Mouse (Mus musculus) limb, embryonic 10.5 days (tissue): Measurements from ENCODE around the gene Epn2. TPM values are rescaled to one million over a fixed set of nuclear protein-coding genes. Genes with fewer than 3 reads are reported as not detected.

Experiments used
- DNase-seq: peaks from one replicate; pipeline ENCODE4 v3.0.0-alpha.2; 2017; ENCODE audit warnings: low spot score
- H3K27ac ChIP-seq: fragments of 300-500 bp; sonication (generic); 2 replicates; pipeline ENCODE4 v1.5.1; 2016; ENCODE audit warnings: mild to moderate bottlenecking
- H3K27me3 ChIP-seq: fragments of 300-500 bp; sonication (generic); 2 replicates; pipeline ENCODE4 v1.6.1; 2016; ENCODE audit warnings: low read depth, mild to moderate bottlenecking; ENCODE audit not compliant: poor library complexity, severe bottlenecking
- H3K36me3 ChIP-seq: fragments of 300-500 bp; sonication (generic); 2 replicates; pipeline ENCODE4 v1.6.1; 2016; ENCODE audit warnings: mild to moderate bottlenecking, moderate library complexity
- H3K4me1 ChIP-seq: fragments of 300-500 bp; sonication (generic); 2 replicates; pipeline ENCODE4 v1.6.1; 2016
- H3K4me3 ChIP-seq: fragments of 300-500 bp; sonication (generic); 2 replicates; pipeline ENCODE4 v1.5.1; 2016; ENCODE audit warnings: mild to moderate bottlenecking, moderate library complexity
- H3K9me3 ChIP-seq: fragments of 300-500 bp; sonication (generic); replicated peaks from 2 replicates; pipeline ENCODE4 v1.6.1; 2016; ENCODE audit warnings: mild to moderate bottlenecking
- WGBS: fragments of 180-500 bp; shearing (Covaris S2); methylation state at CpG from one replicate; pipeline ENCODE4 v1.1.7; 2016; 5-methylcytosine and 5-hydroxymethylcytosine counted together
- polyA plus RNA-seq: library from polyadenylated mRNA; unstranded; fragments of >200 nt; fragmentation: Nextera tagmentation; extraction: Ambion mirVana; gene quantifications from 2 replicates; pipeline ENCODE4 v1.2.1, GENCODE M21; 2016

Gene Epn2
- polyA plus RNA-seq, 1 experiment from 2014 or later: 24.1 TPM

GRCm38 (mm10) chr11:61478788-61479187 lies 100.7 kb downstream of the Epn2 start:
- WGBS: 86% methylated on average over 4 of the region's 4 CpGs
- Histone ChIP-seq H3K4me3 (no peak overlapping the region), H3K27ac (0 out of 2 replicates have a peak overlapping the region, but pooled peaks have one; percentile 27), H3K9me3 (no peaks in the 10 kb centered on the region), H3K4me1 (peaks cover 37% of the 10 kb centered on the region), H3K36me3 (no peaks in the 10 kb centered on the region), H3K27me3 (no peaks in the 10 kb centered on the region)
- DNase-seq: no peak

- Histone ChIP-seq H3K27me3 (no peaks in the 10 kb centered on the region), H3K36me3 (no peaks in the 10 kb centered on the region), H3K4me1 (peaks cover 28% of the 10 kb centered on the region), H3K4me3 (no peak overlapping the region), H3K27ac (peak overlapping the region; percentile 21; the same call in 1 of the 2 replicates), H3K9me3 (no peaks in the 10 kb centered on the region)
- DNase-seq: no peak
- WGBS: 73% methylated on average over 17 of the region's 17 CpGs
Measured at GRCm38 (mm10) chr11:61477566-61478508, 101.7 kb downstream of the Epn2 start.

GRCm38 (mm10) chr11:61476786-61477382 lies 102.6 kb downstream of the Epn2 start:
- Histone ChIP-seq H3K27ac (peak overlapping the region; percentile 7; the same call in 1 of the 2 replicates), H3K4me3 (no peak overlapping the region; the same call in 1 of the 2 replicates), H3K4me1 (peaks cover 25% of the 10 kb centered on the region), H3K27me3 (no peaks in the 10 kb centered on the region), H3K9me3 (no peaks in the 10 kb centered on the region), H3K36me3 (no peaks in the 10 kb centered on the region)
- WGBS: 68% methylated on average over 12 of the region's 12 CpGs
- DNase-seq: no peak

GRCm38 (mm10) chr11:61473630-61474029 lies 105.9 kb downstream of the Epn2 start:
- Histone ChIP-seq H3K27me3 (no peaks in the 10 kb centered on the region), H3K36me3 (no peaks in the 10 kb centered on the region), H3K4me1 (peaks cover 21% of the 10 kb centered on the region), H3K9me3 (no peaks in the 10 kb centered on the region), H3K4me3 (no peak overlapping the region), H3K27ac (no peak overlapping the region)
- no peak for DNase-seq
- WGBS: 82% methylated on average over 4 of the region's 4 CpGs

GRCm38 (mm10) chr11:61470880-61471279 lies 108.6 kb downstream of the Epn2 start:
- Histone ChIP-seq H3K4me1 (peaks cover 10% of the 10 kb centered on the region), H3K27me3 (no peaks in the 10 kb centered on the region), H3K27ac (no peak overlapping the region), H3K36me3 (no peaks in the 10 kb centered on the region), H3K9me3 (no peaks in the 10 kb centered on the region), H3K4me3 (no peak overlapping the region)
- DNase-seq: no peak

GRCm38 (mm10) chr11:61469317-61469917 lies 110.1 kb downstream of the Epn2 start:
- WGBS: 73% methylated on average over 7 of the region's 7 CpGs
- no peak for DNase-seq
- Histone ChIP-seq H3K27me3 (no peaks in the 10 kb centered on the region), H3K4me1 (peaks cover 10% of the 10 kb centered on the region), H3K4me3 (no peak overlapping the region), H3K27ac (0 out of 2 replicates have a peak overlapping the region, but pooled peaks have one; percentile 20), H3K9me3 (no peaks in the 10 kb centered on the region), H3K36me3 (no peaks in the 10 kb centered on the region)

GRCm38 (mm10) chr11:61468534-61468933 lies 111.0 kb downstream of the Epn2 start:
- H3K27me3 ChIP-seq: no peaks in the 10 kb centered on the region
- WGBS: 90% methylated on average over 4 of the region's 4 CpGs
- H3K36me3 ChIP-seq: no peaks in the 10 kb centered on the region
- peaks cover 10% of the 10 kb centered on the region for H3K4me1 ChIP-seq
- no peaks in the 10 kb centered on the region for H3K9me3 ChIP-seq
- DNase-seq: no peak
- H3K4me3 ChIP-seq: no peak overlapping the region
- no peak overlapping the region for H3K27ac ChIP-seq

Other genes with a start within 250 kb of the Epn2 start
- not detected in 2 replicates for gene Slc47a2, start 236.8 kb downstream of the Epn2 start, polyA plus RNA-seq
- 0.05 and 0.13 TPM in 2 replicates for gene Slc47a1, start 201.3 kb downstream of the Epn2 start, polyA plus RNA-seq
- 0.10 and 0.23 TPM in 2 replicates for gene Rnf112, start 125.6 kb downstream of the Epn2 start, polyA plus RNA-seq
- gene Mfap4, start 94.3 kb downstream of the Epn2 start, polyA plus RNA-seq: 124 and 208 TPM in 2 replicates
- gene Mapk7, start 85.3 kb downstream of the Epn2 start, polyA plus RNA-seq: 87.2 and 94.7 TPM in 2 replicates
- 45.3 and 46.7 TPM in 2 replicates for gene B9d1, start 74.5 kb downstream of the Epn2 start, polyA plus RNA-seq
- gene Grap, start 73.6 kb upstream of the Epn2 start, polyA plus RNA-seq: 6.9 and 7.1 TPM in 2 replicates
- 2.2 and 2.4 TPM in 2 replicates for gene Fam83g, start 104.4 kb upstream of the Epn2 start, polyA plus RNA-seq
- 0.08 and 0.11 TPM in 2 replicates for gene Slc5a10, start 141.1 kb upstream of the Epn2 start, polyA plus RNA-seq
- gene Prpsap2, start 182.4 kb upstream of the Epn2 start, polyA plus RNA-seq: 32.4 and 33.7 TPM in 2 replicates